Mouse (Mus musculus) midbrain, embryonic 16.5 days (tissue): ENCODE measurements around the gene Tent2. TPM values are rescaled to one million over a fixed set of nuclear protein-coding genes. Genes with fewer than 3 reads are reported as not detected.

ENCODE experiments used
- polyA plus RNA-seq: library from polyadenylated mRNA; unstranded; fragments of >200 nt; fragmentation: Nextera tagmentation; extraction: Ambion mirVana; gene quantifications from 2 replicates; pipeline ENCODE4 v1.2.1, GENCODE M21; 2015

The Tent2 gene
- polyA plus RNA-seq, 1 experiment from 2014 or later = 32.9 TPM

Other genes starting within 250 kb of the Tent2 start
- 0.07 and 0.15 TPM in 2 replicates for gene Cmya5, start 47.7 kb downstream of the Tent2 start, polyA plus RNA-seq
- gene Homer1, start 107.2 kb upstream of the Tent2 start, polyA plus RNA-seq = 8.6 and 9.4 TPM in 2 replicates